Mouse (Mus musculus) testis, adult 2 months (tissue): Measurements from ENCODE around the gene Col8a2.

Experiments used
- CTCF ChIP-seq: fragments of 200-500 bp; IDR thresholded peaks from 2 replicates; pipeline ENCODE4 v1.5.1; 2012; ENCODE audit warnings: low read depth, mild to moderate bottlenecking, inconsistent platforms, low read length, moderate library complexity; ENCODE audit not compliant: control insufficient read depth, insufficient read depth, insufficient replicate concordance
- POLR2A ChIP-seq: fragments of 200-500 bp; IDR thresholded peaks from 2 replicates; pipeline ENCODE4 v1.6.1; 2012; ENCODE audit warnings: low read depth, mild to moderate bottlenecking, inconsistent platforms, low read length, moderate library complexity; ENCODE audit not compliant: control insufficient read depth

GRCm38 (mm10) chr4:126306058-126306457 is 19.5 kb downstream of the Col8a2 start:
- TF ChIP-seq POLR2A = no peak
- TF ChIP-seq CTCF = peak; percentile 53; the same call in 1 of the 2 replicates
